Mouse (Mus musculus): ENCODE data around the gene Rrp1.

- TF ChIP-seq POLR2A (IDR thresholded peaks at IDR 0.05; ENCODE audit: borderline replicate concordance, control insufficient read depth, low read depth, low read length): no peak
- TF ChIP-seq CTCF (IDR thresholded peaks at IDR 0.05; ENCODE audit: control insufficient read depth, insufficient read depth, low read length): no peak
These were observed 5.9 kb upstream of the Rrp1 start for GRCm38 (mm10) chr10:78418791-78419190.

Data from bone marrow, adult 2 months (tissue).